Mouse (Mus musculus) ovary, postnatal 10 days (tissue): ENCODE measurements at regions not wholly inside any gene's neighbourhood (a gene's known extent, or its start where the extent isn't known, plus 50 kb on each side); places are given as distances from the start of the nearest gene placed in this dataset.

Experiments used
- DNase-seq: peaks from one replicate; pipeline ENCODE4 v3.0.0; 2022; ENCODE audit warnings: low spot score

DNA sequence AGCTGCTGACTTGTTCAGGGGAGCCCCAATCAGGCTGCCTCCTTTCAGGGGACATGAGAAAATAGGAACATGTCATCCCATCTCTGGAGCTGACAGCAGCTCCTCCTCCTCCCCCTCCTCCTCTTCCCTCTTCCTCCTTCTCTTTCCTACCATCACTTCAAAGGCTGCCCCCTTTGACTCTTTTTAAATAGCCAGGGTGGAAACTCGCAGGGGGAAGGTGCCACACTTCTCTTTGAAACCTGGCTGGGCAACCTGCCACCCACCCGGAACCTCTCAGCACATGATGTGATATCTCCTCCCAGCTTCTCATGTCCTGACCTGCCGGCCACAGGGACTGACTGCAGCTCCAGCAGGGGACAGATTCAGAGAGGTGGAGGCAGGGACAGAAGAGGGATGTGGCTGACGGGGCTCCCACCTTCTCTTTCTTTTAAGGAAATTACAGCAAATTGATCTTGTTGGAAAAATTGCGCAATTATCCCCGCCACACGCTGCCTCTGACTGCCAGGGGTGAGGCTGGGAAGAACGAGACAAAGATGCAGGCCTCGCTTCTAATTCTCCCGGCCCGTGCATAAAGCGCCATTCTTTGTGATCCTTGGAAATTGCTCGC, 399.6 kb upstream of the Kazn start:
- no peak for DNase-seq

DNA sequence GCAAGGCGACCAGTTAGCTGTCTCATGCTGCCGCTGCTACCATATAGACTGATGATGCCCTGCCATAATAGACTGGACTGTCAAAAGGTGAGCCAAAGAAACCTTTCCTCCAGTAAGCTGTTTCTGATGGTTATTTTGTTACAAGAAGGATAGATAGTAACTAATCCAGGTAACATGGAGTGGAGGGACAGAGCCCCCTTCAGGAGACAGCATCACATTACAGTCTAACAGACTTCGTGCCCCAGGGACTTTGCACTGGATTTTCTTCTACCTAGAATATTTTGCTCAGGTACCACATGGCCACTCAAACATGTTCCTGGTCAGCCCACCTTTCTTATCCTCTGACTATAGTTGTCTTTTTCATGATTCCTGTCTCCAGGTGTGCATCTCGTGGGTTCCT, 398.9 kb upstream of the Kazn start:
- DNase-seq = no peak

DNA sequence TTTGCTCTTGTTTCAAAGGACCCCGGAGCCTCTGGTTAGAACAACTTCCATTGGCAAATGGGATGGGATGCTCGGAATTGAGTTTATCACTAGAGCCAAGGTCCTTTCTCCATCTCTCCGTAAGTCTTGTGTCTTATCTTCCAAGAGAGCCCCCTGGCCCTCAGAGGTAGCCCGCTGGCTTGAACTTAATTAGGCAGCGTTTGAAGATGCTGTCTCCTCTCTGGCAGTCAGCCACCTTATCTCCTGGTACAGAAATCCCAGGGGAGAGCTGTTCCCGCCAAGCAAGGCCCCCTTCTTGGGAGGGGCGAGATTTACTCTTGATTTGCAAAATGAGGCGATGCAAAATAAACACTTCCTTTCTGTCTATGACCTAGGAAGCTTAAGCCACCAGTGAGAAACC, 395.2 kb upstream of the Kazn start:
- no peak for DNase-seq

- DNase-seq = no peak
Observed at GRCm38 (mm10) chr4:142633667-142634350, 394.6 kb upstream of the Kazn start.

DNA sequence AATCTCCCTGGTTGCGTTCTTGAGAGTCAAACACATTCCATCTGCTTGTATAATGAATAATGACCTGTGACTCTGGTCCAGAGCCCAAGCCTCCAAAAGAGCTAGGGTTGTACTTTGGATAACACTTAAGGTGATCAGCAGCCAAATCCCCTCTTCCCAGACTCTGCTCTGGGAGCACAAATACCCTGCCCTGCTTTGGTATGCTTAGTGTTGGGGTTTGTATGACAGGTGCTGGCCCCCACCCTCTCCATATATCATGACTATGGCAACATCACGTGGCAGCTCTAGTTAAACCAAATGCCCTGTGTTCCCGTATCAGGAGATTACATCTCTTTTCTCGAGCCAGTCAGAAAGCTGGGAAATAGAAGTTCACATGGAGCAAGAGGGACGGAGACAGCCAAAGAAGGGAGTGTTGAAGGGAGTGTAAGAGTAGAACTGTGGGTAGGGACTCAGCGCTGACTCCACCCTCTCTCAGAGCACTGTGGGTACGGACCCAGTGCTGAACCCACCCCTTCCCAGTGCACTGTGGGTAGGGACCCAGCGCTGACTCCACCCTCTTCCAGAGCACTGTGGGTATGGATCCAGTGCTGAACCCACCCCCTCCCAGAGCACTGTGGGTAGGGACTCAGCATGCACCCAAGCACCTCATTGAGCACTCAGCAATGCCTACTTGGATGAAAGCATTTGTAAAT, 387.4 kb upstream of the Kazn start:
- no peak for DNase-seq

DNA sequence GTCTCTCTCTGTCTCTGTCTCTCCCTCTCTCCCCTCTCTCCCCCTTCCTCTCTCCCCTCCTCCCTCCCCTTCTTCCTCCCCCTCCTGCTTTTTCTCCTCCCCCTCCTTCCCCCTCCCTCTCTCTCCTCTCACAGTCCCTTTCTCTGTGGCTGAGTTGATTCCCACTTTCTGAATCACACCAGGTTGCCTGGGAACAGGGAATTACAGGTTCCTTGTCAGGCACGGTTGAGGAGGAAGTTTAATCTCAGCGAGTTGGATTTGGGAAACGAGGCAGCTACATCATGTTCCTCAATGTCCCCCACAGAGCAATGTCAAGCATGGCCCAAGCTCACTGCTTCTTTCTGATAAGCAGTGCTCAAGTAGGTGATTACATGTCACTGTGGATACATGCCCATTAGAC, 386.3 kb upstream of the Kazn start:
- no peak for DNase-seq

GRCm38 (mm10) chr4:142622151-142622861, 383.1 kb upstream of the Kazn start:
- DNase-seq = no peak

- no peak for DNase-seq
Observed at GRCm38 (mm10) chr4:142619396-142619795, 380.2 kb upstream of the Kazn start.

DNA sequence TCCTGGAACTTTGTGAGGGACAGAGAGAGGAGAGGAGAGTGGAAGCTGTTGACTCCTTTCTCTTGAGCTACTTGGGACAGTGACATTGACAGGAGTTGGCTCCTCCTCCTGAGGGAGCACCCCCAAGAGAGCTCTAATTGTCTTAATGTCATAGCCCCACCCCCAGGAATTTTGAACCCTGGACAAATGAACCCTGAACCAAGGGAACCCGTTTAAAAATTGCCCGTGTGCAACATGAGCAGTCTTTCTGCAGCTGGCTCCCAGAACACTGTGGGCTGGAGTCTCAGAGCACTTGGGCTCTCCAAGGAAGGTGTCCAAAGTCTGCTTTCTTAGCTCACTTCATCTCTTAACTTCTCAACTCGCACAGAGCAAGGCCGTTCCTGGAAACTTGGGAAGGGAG, 379.6 kb upstream of the Kazn start:
- no peak for DNase-seq

GRCm38 (mm10) chr4:142617676-142618075, 378.5 kb upstream of the Kazn start:
- no peak for DNase-seq

- no peak for DNase-seq
Observed at GRCm38 (mm10) chr4:142616901-142617300, 377.7 kb upstream of the Kazn start.

GRCm38 (mm10) chr4:142605098-142605497, 365.9 kb upstream of the Kazn start:
- no peak for DNase-seq

DNA sequence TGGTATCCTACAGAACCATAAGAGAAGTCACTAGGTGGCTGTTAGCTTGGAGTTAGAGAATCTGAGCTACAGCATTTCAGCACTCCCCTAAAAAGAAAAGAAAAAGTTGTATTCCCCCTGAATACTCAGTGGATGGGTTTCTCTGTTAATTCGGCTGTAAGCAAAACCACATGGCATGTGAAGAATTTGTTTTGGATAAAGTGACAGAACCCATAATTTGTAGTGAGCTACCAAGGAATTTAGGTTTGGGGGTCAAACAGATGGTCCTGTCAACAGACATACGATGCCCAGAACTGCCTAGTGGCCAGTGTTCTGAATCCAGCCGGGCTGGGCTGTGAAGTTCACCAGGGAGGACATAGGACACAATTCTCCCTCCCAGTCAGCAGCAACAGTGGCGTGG, 358.0 kb upstream of the Kazn start:
- no peak for DNase-seq

GRCm38 (mm10) chr4:142589084-142589741, 350.0 kb upstream of the Kazn start:
- no peak for DNase-seq

DNA sequence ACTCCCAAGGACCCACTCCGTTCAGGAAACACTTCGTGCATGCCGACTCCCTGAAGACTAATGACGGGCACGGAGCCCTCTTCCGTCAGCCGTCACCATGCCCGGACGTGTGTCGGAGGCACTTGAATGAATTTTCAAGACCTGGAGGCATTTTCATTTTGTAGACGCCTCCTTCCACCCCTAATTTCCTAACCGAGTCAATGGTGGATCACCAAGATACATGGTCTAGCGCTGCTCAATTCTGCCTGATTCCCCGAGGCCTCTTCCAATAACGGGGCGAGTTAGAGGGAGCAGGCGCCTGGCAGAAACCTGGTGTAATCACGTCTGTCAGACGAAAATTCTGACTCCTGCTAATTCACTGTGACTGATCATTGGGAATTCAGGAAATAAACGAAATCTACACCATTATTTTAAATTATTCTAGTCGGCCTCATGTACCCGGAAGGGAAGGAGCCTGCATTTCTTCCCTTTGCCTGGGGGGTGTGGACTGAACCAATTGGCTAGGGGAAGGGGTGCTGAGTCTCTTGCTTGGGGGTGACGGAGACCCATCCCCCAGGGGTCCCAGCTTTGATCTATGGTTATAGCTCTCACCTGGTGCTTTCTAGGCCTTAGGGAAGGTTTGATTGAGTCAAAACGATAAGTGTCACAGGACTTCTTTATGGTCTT, 349.4 kb upstream of the Kazn start:
- DNase-seq = no peak

- DNase-seq = no peak
Observed at GRCm38 (mm10) chr4:142587345-142588035, 348.3 kb upstream of the Kazn start.

DNA sequence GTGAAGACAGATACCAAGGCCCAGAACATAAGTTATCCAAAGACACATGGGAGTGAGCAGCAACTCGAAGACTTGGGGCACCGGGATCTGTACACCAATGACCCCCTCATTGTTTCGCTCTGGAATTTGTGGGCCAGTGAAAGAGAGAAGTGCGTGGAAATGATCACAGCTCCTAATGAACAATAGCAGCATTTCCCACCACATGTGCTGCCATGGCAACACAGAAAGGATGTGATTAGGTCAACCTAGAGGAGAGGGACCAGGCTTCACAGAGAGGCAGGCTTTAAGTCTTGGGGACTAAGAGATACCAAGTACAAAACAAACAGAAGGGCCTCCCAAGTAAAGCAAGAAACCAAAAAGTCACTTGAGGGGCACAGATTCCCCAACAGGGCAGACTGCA, 339.3 kb upstream of the Kazn start:
- no peak for DNase-seq

DNA sequence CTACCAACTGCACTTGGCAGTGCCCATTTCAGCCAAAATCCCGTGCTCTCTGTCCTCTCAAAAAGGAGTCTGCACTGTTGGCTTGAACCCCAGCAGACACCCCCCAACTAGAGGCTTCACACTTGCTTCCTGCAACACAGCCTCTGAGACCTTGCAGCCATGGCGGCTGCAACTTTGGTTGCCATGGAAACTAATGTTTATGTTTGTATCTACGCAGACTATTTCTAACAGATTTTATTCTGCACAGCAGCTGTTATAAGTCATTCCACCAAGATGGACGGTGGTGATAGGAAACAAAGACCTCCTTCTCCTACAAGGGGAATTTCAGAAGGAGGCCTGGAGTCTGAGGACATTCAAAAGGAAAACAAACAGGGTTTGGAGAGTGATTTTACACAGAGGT, 338.3 kb upstream of the Kazn start:
- DNase-seq = no peak

DNA sequence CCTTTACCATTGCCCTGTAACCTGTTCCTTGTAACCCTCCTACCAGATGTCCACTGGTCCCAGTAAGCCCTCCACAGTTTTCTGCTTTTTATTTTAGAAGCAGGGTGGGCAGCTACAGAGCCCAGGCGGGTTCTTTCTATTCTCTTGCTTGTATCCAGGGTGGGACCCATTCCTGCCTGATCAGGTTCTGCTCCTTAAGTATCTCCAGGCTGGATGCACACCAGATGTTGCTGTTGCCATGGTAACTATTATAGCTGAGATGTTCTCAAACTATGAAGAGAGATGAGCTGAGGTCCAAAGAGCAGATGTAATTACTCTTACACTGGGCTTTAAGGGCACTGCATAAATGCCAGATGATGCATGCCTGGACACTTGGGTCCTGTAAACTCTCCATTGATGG, 335.3 kb upstream of the Kazn start:
- DNase-seq = no peak

DNA sequence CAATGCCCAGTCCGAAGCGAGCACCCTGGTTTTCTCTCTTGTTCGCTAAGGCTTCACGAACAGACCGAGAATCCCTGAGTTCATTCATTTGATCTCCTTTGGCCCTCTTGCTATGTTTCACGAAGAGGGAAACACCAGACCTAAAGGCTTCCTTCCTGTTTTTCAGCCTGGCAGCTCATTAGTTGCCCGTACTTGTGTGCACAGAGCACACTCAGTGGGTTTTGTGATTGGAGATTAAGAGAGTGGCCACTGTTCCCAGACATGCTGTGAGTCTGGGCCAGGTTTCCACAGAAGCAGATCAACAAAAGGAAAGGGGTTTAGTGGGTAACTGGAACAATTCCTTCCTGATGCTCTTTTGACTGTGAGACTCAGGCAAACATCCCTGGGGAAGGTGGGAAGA, 331.5 kb upstream of the Kazn start:
- DNase-seq = no peak

- no peak for DNase-seq
Observed at GRCm38 (mm10) chr4:142568556-142568955, 329.4 kb upstream of the Kazn start.
